Mouse (Mus musculus) stomach, embryonic 14.5 days (tissue): ENCODE results near the gene Fam83c. TPM values are rescaled to one million over a fixed set of nuclear protein-coding genes. Genes with fewer than 3 reads are reported as not detected.

ENCODE experiments used
- ATAC-seq: fragments of 200-750 bp; cut with Nextera tagmentation; 2 replicates; pipeline ENCODE4 v1.8.0; 2017; ENCODE audit warnings: low read depth, moderate TSS enrichment; ENCODE audit not compliant: insufficient number of reproducible peaks, insufficient read depth, low FRiP score
- H3K27ac ChIP-seq: fragments of 300-500 bp; sonication (generic); 2 replicates; pipeline ENCODE4 v1.5.1; 2014; ENCODE audit warnings: mild to moderate bottlenecking, low read length, moderate library complexity, mixed read lengths
- H3K27me3 ChIP-seq: fragments of 300-500 bp; sonication (generic); 2 replicates; pipeline ENCODE4 v1.6.1; 2014; ENCODE audit warnings: low read length, control low read depth, mixed read lengths; ENCODE audit not compliant: control insufficient read depth, insufficient read depth
- H3K36me3 ChIP-seq: fragments of 300-500 bp; sonication (generic); 2 replicates; pipeline ENCODE4 v1.6.1; 2014; ENCODE audit warnings: mild to moderate bottlenecking, control low read depth, low read length, moderate library complexity, mixed read lengths; ENCODE audit not compliant: control insufficient read depth, insufficient read depth
- H3K4me1 ChIP-seq: fragments of 300-500 bp; sonication (generic); 2 replicates; pipeline ENCODE4 v1.6.1; 2014; ENCODE audit warnings: low read length, control low read depth, mixed read lengths; ENCODE audit not compliant: control insufficient read depth, insufficient read depth
- H3K4me2 ChIP-seq: fragments of 300-500 bp; sonication (generic); replicated peaks from 2 replicates; pipeline ENCODE4 v1.6.1; 2014; ENCODE audit warnings: low read depth, low read length, control low read depth
- H3K4me3 ChIP-seq: fragments of 300-500 bp; sonication (generic); 2 replicates; pipeline ENCODE4 v1.5.1; 2014; ENCODE audit warnings: low read depth, low read length, control low read depth
- H3K9ac ChIP-seq: fragments of 300-500 bp; sonication (generic); replicated peaks from 2 replicates; pipeline ENCODE4 v1.6.1; 2014; ENCODE audit warnings: low read depth, mild to moderate bottlenecking, control low read depth, low read length, moderate library complexity, mixed read lengths
- H3K9me3 ChIP-seq: fragments of 300-500 bp; sonication (generic); 2 replicates; pipeline ENCODE4 v1.6.1; 2016; ENCODE audit warnings: low read depth, low read length, control low read depth; ENCODE audit not compliant: control insufficient read depth
- WGBS: fragments of 180-500 bp; shearing (Covaris S2); extraction: QIAGEN DNeasy Blood & Tissue Kit; methylation state at CpG from one replicate; pipeline ENCODE4 v1.1.7; 2014; 5-methylcytosine and 5-hydroxymethylcytosine counted together
- polyA plus RNA-seq: library from polyadenylated mRNA; unstranded; fragments of >200 nt; fragmentation: Nextera tagmentation; extraction: Ambion mirVana; gene quantifications from 2 replicates; pipeline ENCODE4 v1.2.1, GENCODE M21; 2014

The Fam83c gene
- polyA plus RNA-seq, 1 experiment from 2014 or later: 2.3 TPM

DNA sequence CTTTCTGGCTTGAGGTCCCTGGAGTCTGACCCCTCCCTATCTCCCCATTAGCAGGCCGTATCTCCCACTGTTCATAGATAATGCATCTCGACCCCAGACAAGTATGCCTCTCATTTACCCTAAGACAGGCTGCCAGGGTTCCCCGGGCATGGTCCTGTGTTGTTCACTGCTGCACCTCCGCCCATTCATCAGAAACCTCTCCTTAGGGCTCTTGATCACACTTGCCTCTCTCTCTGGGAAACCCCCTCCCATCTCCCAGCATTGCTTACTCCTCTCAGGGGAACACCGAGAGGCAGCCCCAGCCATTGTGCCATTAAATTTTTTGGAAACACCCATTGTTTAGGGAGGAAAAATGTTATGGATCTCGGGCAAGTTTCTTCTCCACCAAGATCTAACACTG is 56.6 kb downstream of the Fam83c start:
- Histone ChIP-seq H3K4me2 (no peak overlapping the region), H3K9me3 (no peaks in the 10 kb centered on the region), H3K4me3 (no peak overlapping the region), H3K36me3 (no peaks in the 10 kb centered on the region), H3K9ac (no peak overlapping the region), H3K4me1 (0 out of 2 replicates have a peak, but pooled peaks cover 7% of the 10 kb centered on the region), H3K27me3 (peaks cover 16% of the 10 kb centered on the region; the same call in 1 of the 2 replicates), H3K27ac (no peak overlapping the region)
- 68% methylated on average over 6 of the region's 6 CpGs for WGBS
- ATAC-seq: no peak

DNA sequence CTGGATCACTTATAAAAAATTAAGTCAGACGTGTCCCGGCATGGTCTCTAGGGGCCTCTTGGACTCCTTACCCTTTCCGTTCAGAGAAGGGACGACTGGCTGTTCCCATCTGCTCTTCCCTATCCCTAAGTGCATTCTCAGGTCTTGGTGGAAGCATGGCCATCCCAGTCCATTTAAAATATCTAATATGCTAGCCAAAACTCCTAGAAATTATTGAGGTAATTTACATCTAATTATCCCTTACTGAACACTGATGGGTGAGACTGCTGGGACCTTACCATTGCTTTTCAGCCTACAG is 57.0 kb downstream of the Fam83c start:
- Histone ChIP-seq H3K27ac (no peak overlapping the region), H3K36me3 (no peaks in the 10 kb centered on the region), H3K27me3 (peaks cover 16% of the 10 kb centered on the region; the same call in 1 of the 2 replicates), H3K4me2 (no peak overlapping the region), H3K4me3 (no peak overlapping the region), H3K4me1 (0 out of 2 replicates have a peak, but pooled peaks cover 7% of the 10 kb centered on the region), H3K9ac (no peak overlapping the region), H3K9me3 (no peaks in the 10 kb centered on the region)
- ATAC-seq: no peak
- WGBS: 76% methylated on average over 4 of the region's 4 CpGs

Other genes starting within 250 kb of the Fam83c start
- gene Gss, start 242.0 kb downstream of the Fam83c start, polyA plus RNA-seq: 24.2 and 26.1 TPM in 2 replicates
- 0.39 and 0.76 TPM in 2 replicates for gene Myh7b, start 223.6 kb downstream of the Fam83c start, polyA plus RNA-seq
- 137 and 140 TPM in 2 replicates for gene Trpc4ap, start 142.5 kb downstream of the Fam83c start, polyA plus RNA-seq
- 41.6 and 50.2 TPM in 2 replicates for gene Edem2, start 105.4 kb downstream of the Fam83c start, polyA plus RNA-seq
- not detected in 2 replicates for gene Gm17581, start 99.0 kb downstream of the Fam83c start, polyA plus RNA-seq
- 14.7 and 15.3 TPM in 2 replicates for gene Procr, start 83.7 kb downstream of the Fam83c start, polyA plus RNA-seq
- 0.25 and 0.51 TPM in 2 replicates for gene Mmp24, start 59.5 kb downstream of the Fam83c start, polyA plus RNA-seq
- gene BC029722, start 15.4 kb downstream of the Fam83c start, polyA plus RNA-seq: 12.8 and 15.0 TPM in 2 replicates
- gene Eif6, start 7.9 kb downstream of the Fam83c start, polyA plus RNA-seq: 173 and 200 TPM in 2 replicates
- gene Uqcc1, start 95.5 kb upstream of the Fam83c start, polyA plus RNA-seq: 56.3 and 64.4 TPM in 2 replicates
- gene Gm15557, start 105.9 kb upstream of the Fam83c start, polyA plus RNA-seq: not detected in 2 replicates
- gene Gdf5, start 110.5 kb upstream of the Fam83c start, polyA plus RNA-seq: 1.2 and 1.3 TPM in 2 replicates
- gene Cep250, start 121.6 kb upstream of the Fam83c start, polyA plus RNA-seq: 22.6 and 27.8 TPM in 2 replicates
- gene 6430550D23Rik, start 173.1 kb upstream of the Fam83c start, polyA plus RNA-seq: 2.1 and 2.2 TPM in 2 replicates
- gene Ergic3, start 173.2 kb upstream of the Fam83c start, polyA plus RNA-seq: 264 and 266 TPM in 2 replicates
- 0.78 and 1.6 TPM in 2 replicates for gene Fer1l4, start 218.1 kb upstream of the Fam83c start, polyA plus RNA-seq
- gene Spag4, start 230.3 kb upstream of the Fam83c start, polyA plus RNA-seq: 3.1 and 4.2 TPM in 2 replicates